Mouse (Mus musculus) liver, adult 2 months (tissue): ENCODE data around the gene Cyp1a2. TPM values are rescaled to one million over a fixed set of nuclear protein-coding genes. Genes with fewer than 3 reads are reported as not detected.

Experiments
- DNase-seq: peaks from one replicate; pipeline ENCODE4 v3.0.0-alpha.2; 2011; ENCODE audit warnings: low read depth, low spot score; ENCODE audit errors: extremely low read depth
- H3K27ac ChIP-seq: fragments of 200-500 bp; replicated peaks from 2 replicates; pipeline ENCODE4 v1.5.1; 2012; ENCODE audit warnings: low read depth, mild to moderate bottlenecking, control low read depth, inconsistent platforms, low read length; ENCODE audit not compliant: insufficient read depth
- H3K27me3 ChIP-seq: fragments of 200-500 bp; 2 replicates; pipeline ENCODE4 v1.6.1; 2012; ENCODE audit warnings: mild to moderate bottlenecking, moderate library complexity, low read length, inconsistent platforms; ENCODE audit not compliant: control insufficient read depth, insufficient read depth
- H3K36me3 ChIP-seq: fragments of 200-500 bp; 2 replicates; pipeline ENCODE4 v1.6.1; 2012; ENCODE audit warnings: low read length, inconsistent platforms; ENCODE audit not compliant: control insufficient read depth, insufficient read depth
- H3K4me1 ChIP-seq: fragments of 200-500 bp; 2 replicates; pipeline ENCODE4 v1.6.1; 2011; ENCODE audit warnings: low read length; ENCODE audit not compliant: control insufficient read depth, insufficient read depth
- H3K4me3 ChIP-seq: fragments of 200-500 bp; 2 replicates; pipeline ENCODE4 v1.5.1; 2011; ENCODE audit warnings: low read depth, mild to moderate bottlenecking, control low read depth, low read length, moderate library complexity; ENCODE audit not compliant: insufficient read depth
- H3K79me2 ChIP-seq: fragments of 200-500 bp; 2 replicates; pipeline ENCODE4 v1.6.1; 2012; ENCODE audit warnings: inconsistent platforms, mild to moderate bottlenecking, low read length, moderate library complexity; ENCODE audit not compliant: control insufficient read depth, insufficient read depth
- H3K9ac ChIP-seq: fragments of 200-500 bp; 2 replicates; pipeline ENCODE4 v1.6.1; 2012; ENCODE audit warnings: low read depth, mild to moderate bottlenecking, control low read depth, inconsistent platforms, low read length
- CTCF ChIP-seq: fragments of 200-500 bp; IDR thresholded peaks from 2 replicates; pipeline ENCODE4 v1.5.1; 2011; ENCODE audit warnings: low read depth, low read length, control low read depth
- POLR2A ChIP-seq: fragments of 200-500 bp; IDR thresholded peaks from 2 replicates; pipeline ENCODE4 v1.6.1; 2011; ENCODE audit warnings: low read length, control low read depth; ENCODE audit not compliant: insufficient read depth; ENCODE audit errors: extremely low read depth
- WGBS: fragments of 180-500 bp; shearing (Covaris S2); methylation state at CpG from one replicate; pipeline ENCODE4 v1.1.7; 2018; 5-methylcytosine and 5-hydroxymethylcytosine counted together
- polyA plus RNA-seq: library from polyadenylated mRNA; depleted of rRNA; stranded (reverse); fragments of >200 nt; gene quantifications from 2 replicates; pipeline ENCODE4 v1.2.3, GENCODE M21; 2012
- total RNA-seq: library from RNA; depleted of rRNA; stranded (reverse); fragments of >200 nt; gene quantifications from 2 replicates; pipeline ENCODE4 v1.2.3, GENCODE M21; 2014

Gene Cyp1a2
- total and polyA plus RNA-seq, 2 experiments: 621 to 954 TPM

DNA sequence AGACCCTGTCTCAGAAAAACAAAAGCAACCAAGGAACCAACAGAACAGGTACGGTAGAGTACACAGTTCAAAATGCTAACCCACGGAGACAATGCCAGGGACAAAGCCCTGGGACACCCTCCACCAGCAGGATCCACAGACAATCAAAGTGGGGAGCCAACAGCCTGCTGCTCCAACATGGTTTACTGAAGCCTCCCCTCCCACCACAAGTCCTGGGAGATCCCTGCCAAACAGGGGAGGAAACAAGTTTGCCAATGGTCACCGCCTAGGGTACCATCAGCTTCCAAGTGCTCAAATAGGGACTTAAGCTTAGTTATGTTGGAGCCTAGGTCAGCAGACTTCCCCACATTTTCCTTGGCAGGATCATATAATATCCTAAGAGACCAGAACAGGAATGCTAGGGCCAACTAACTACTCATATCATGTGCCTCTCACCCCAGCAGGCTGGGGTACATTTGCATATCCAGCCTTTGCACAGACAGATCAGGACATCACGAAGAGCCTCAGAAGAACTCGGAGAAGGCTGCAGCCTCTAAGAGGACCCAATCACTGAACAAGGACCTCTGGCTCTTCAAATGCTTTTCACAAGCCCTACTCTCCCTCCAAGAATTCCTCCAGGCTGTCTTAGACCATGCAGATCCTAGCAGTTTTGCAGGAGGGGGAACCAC is 43.7 kb downstream of the Cyp1a2 start:
- no peak for DNase-seq
- Histone ChIP-seq H3K9ac (peak overlapping the region; percentile 7), H3K4me3 (no peak overlapping the region; the same call in 1 of the 2 replicates), H3K79me2 (peaks cover 73% of the 10 kb centered on the region), H3K36me3 (no peaks in the 10 kb centered on the region), H3K27ac (peak overlapping the region; percentile 10), H3K27me3 (no peaks in the 10 kb centered on the region), H3K4me1 (peaks cover 55% of the 10 kb centered on the region)
- WGBS: 33% methylated on average over 5 of the region's 5 CpGs
- TF ChIP-seq POLR2A: no peak

- Histone ChIP-seq H3K9ac (peak overlapping the region; percentile 11; the same call in 1 of the 2 replicates), H3K79me2 (peaks cover 74% of the 10 kb centered on the region), H3K27ac (peak overlapping the region; percentile 49), H3K36me3 (no peaks in the 10 kb centered on the region), H3K4me3 (no peak overlapping the region), H3K4me1 (peaks cover 58% of the 10 kb centered on the region), H3K27me3 (no peaks in the 10 kb centered on the region)
- 36% methylated on average over 8 of the region's 8 CpGs for WGBS
- peak; percentile 92 for DNase-seq
- no peak for TF ChIP-seq POLR2A
- no peak for TF ChIP-seq CTCF
Observed at GRCm38 (mm10) chr9:57638651-57639459, 44.6 kb downstream of the Cyp1a2 start.

DNA sequence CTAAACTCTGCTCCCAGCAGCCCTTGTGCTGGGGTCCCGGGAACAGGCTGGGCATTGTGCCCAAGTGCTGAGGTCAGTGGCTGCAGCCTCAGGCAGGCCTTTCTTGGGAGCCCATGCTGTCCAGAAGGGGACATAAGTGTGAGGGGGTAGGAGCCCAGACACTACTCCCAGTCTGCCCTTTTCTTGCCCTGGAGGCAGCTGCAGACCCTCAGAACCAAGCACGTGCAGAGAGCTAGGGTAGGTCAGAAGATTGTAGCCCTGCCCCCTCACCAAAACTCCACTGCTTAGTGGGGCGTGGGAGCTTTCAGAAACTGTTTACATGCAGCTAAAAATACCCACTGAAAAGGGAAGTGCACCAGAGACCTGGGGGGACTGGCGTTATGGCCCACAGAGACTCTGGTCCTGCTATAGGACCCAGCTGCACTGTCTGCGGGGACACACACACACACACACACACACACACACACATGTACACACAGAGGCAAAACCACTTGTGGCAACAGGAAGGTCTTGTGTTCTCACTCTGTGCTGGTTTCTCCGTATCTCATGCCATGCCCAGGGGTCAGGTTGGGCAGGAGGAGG is 45.7 kb downstream of the Cyp1a2 start:
- peaks cover 48% of the 10 kb centered on the region for H3K4me1 ChIP-seq
- peak overlapping the region; percentile 49 for H3K27ac ChIP-seq
- no peaks in the 10 kb centered on the region for H3K27me3 ChIP-seq
- WGBS: 6% methylated on average over 6 of the region's 6 CpGs
- TF ChIP-seq CTCF (no peak), POLR2A (no peak)
- peak overlapping the region; percentile 11 for H3K9ac ChIP-seq
- no peak overlapping the region for H3K4me3 ChIP-seq
- H3K79me2 ChIP-seq: peaks cover 72% of the 10 kb centered on the region; the same call in 1 of the 2 replicates
- no peaks in the 10 kb centered on the region for H3K36me3 ChIP-seq
- no peak for DNase-seq

DNA sequence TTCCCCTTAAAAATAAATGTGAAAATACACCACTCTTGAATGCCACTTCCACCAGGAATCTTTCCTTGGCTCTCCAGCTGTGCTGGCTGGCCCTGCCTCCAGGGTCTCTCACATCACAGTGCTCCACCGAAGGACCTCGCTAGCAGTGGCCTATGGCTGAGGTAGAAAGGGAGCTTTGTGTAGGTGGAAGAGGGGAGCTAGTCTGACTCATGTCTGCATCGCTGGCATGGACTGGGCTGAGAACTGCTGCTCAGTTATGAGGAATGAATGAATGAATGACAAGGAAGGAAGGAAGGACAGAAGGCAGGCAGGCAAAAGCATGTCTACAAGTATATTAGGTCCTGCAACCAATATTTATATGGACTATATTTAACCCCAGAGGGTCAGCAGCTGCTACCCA is 46.2 kb downstream of the Cyp1a2 start:
- Histone ChIP-seq H3K4me3 (no peak overlapping the region), H3K27ac (peak overlapping the region; percentile 49; the same call in 1 of the 2 replicates), H3K9ac (peak overlapping the region; percentile 2; the same call in 1 of the 2 replicates), H3K27me3 (no peaks in the 10 kb centered on the region), H3K36me3 (no peaks in the 10 kb centered on the region), H3K4me1 (peaks cover 45% of the 10 kb centered on the region), H3K79me2 (peaks cover 68% of the 10 kb centered on the region; the same call in 1 of the 2 replicates)
- 66% methylated on average over 3 of the region's 3 CpGs for WGBS
- TF ChIP-seq CTCF (no peak), POLR2A (no peak)
- DNase-seq: no peak

GRCm38 (mm10) chr9:57633481-57634024 is 50.0 kb downstream of the Cyp1a2 start:
- no peak overlapping the region for H3K27ac ChIP-seq
- peaks cover 16% of the 10 kb centered on the region for H3K4me1 ChIP-seq
- no peak for DNase-seq
- 40% methylated on average over 4 of the region's 4 CpGs for WGBS
- no peaks in the 10 kb centered on the region for H3K27me3 ChIP-seq
- peaks cover 37% of the 10 kb centered on the region; the same call in 1 of the 2 replicates for H3K79me2 ChIP-seq
- no peak overlapping the region for H3K9ac ChIP-seq
- H3K36me3 ChIP-seq: no peaks in the 10 kb centered on the region; the same call in 1 of the 2 replicates
- H3K4me3 ChIP-seq: no peak overlapping the region
- TF ChIP-seq CTCF: no peak
- no peak for TF ChIP-seq POLR2A
